Mouse (Mus musculus): Measurements from ENCODE around the gene Padi1.

The Padi1 gene

DNA sequence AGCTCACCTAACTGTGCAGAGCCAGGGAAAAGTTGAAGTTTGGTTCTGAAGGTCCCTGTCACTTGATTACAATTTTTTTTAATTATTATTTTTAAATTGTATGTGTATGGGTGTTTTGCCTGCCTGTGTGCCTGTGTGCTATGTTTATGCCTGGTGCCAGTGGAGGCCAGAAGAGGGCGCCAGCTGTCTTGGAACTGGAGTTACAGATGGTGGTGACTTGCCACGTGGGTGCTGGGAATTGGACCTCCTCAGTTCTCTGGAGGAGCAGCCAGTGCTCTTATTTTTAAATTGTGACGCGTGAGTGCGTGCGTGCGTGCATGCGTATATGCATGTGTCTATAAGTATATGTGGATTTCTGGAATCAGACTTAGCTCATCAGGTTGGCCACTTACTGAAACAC lies 28.2 kb downstream of the Padi1 start:
- no peak for DNase-seq (ENCODE audit: low spot score in 2 of 2)

DNA sequence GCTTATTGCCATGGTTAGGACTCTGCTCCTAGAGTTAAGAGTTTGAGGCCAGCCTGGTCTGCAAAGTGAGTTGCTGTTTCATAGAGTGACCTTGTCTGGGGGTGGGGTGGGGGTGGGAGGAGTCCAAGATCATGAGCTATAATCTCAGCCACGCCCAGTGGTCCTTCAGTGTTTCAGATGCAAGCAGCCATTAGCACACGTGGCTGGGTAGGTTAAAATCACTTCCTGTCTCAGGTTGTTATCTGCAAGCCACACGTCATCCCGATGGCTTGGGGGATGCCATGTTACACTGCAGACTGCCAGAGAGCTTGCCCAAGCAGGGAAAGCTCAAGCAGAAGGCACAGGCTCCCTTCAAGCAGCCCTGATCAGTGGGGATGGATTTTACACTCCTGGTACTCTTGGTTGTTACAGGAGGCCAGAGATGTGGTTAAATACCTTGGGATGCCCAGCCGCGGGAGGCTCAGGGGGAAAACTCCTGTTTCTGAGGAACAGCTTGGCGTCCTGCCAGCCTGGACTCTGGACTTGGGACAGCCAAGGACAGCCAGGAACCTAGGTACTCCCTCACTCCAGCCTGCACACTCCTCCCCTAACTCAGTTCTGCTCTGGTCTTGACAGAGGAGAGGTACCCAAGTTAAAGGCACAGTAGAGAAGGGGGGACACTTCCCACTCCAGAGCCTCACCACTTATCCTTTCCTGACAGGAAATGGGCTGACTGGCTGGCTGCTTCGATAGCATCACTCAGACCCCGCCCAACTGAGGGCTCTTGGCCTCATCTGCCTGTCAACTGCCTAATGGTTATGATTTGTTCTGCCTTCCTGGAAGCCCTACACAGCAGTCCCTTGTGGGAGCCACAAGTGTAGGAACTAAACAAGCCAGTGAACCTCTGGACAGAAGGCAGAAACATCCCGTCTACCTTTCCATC lies 29.3 kb downstream of the Padi1 start:
- no peak for DNase-seq (ENCODE audit: low spot score in 2 of 2)

DNA sequence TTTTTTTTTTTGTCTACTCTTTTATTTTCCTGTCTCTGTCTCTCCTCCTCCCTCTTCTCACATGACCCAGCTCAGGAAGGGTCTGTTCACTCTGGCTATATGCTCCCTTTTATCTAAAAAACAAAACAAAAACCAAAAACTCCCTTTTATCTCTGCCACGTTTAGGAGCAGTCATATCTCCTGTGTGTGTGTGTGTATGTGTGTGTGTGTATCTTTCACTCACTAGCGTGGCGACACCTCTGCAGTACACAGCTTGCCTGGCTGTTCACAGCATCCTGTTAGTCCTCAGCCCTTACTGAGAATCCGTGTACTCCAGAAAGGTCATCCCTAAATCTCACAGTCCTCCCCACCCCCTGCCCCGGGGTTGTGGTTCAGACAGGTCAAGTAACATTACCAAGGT lies 30.1 kb downstream of the Padi1 start:
- no peak for DNase-seq (ENCODE audit: low spot score in 2 of 2)

DNA sequence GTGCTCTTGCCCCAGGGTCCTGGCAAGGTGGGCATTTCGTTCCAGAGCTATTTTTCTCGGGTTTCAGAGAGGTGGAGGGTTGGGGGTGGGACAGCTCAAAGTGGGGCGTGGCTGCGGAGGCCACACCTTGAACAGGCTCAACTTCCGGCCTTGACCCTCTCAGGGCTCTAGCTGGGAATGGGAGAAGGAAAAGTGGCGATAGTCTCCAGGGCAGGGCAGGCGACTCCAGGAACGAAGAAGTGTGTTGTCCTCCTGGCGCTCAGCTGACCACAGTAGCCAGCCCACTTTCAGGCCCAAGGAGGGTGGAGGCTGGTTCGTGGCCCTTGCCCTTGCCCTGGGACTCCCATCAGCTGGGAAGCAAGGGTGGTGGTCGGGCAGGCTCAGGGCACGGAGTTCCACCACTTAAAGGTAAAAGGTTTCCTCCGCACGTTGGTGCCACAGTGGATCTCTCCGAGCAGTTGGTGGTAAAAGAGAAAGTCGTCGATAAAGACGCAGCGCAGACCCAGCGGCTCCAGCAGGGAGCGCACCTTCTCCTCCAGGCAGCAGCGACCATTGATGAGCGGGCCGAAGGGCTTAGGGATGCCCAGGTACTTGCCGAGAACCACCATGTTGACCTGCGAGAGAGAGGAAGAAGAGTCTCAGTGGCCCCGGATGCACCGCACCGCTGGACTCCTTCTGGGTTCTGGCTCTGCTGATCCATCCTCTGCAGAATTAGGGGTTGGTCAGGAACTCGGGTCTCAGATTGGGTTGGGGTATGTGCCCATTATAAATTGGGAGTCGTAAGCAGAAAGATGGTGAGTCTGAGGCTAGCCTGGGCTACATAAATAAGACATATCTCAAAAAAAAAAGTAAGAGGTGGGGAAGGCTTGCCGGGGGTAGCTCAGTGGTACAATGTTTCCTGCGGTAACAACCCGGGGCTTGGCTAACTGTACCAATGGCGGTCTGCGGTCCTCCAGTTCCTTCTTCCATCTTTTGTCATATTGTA lies 31.0 kb downstream of the Padi1 start:
- peak; percentile 27 to 58 for DNase-seq (ENCODE audit: low spot score in 2 of 2)

DNA sequence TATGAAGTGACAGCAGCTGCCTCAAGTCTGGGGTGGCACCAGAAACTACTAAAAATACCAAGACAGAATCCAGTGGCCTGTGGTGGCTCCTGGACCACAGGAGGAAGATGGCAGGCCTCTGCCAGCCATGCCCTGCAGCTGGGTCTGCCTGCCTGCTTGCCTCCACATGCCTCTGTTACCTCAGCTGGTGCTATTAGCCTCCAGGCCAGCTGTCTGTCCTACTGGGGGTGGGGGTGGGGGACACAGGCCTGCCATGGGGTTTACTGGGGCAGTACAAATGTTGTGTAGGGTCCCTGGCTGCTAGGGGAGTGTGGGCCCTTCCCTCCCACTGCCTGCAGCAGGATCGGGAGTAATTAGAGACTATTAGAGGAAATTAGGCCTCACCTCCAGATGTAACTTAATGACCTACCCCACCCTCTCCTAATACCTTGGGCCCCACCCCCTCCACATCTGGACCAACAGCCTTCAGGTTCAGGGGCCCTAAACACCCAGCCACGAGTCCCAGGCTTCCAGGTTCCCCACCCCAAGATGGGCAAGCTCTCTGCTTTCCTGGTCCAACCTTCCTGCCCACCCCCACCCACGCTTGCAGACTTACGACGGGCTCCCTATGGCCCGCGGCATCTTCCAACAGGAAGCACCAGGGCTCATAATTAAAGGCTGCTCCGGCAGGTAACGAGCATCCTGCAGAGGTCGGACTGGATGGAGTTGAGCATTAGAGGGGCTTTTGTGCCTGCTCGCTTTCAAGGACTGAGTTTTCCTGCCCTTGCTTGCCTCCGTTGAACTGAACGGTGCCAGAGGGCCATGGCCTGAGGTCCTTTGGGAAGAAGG lies 32.0 kb downstream of the Padi1 start:
- no peak for DNase-seq (ENCODE audit: low spot score in 2 of 2)

DNA sequence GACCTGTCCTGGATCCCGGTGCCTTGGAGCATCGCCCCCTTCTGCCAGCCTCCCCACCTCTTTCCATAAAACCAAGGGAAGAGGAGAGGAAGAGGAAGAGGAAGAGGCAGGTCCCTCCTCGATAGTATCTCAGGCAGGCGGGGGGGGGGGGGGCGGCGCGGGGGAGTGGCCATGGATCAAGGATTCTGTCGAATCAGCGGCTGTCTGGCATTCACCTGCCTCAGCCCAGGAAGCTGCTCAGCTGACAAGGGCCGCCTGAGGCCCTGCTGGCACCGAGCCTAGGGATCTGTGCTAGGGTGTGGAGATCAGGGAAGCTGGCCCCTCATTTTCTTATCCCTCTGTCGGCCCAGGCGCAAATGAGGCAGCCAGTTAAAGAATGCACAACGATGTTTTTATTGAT lies 33.0 kb downstream of the Padi1 start:
- no peak for DNase-seq (ENCODE audit: low spot score in 2 of 2)

DNA sequence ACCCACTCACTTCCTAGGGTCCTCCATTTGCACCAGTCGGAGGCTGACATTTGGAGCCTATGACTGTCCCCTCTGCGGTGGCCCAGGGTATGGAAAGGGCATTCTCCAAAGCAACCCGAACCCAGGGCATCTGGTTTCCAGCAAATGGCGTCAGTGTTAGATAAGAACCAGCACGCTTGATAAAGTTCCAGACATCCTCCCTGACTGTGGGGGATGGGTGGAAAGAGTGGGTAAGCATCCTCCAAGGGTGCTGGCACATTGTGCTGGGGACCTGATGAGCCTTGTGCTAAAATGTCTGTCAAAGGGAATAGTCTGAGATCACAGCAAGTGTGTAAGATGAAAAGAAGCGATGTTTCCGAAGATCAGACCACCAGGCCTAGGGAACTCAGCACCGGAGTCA lies 33.4 kb downstream of the Padi1 start:
- no peak for DNase-seq (ENCODE audit: low spot score in 2 of 2)

DNA sequence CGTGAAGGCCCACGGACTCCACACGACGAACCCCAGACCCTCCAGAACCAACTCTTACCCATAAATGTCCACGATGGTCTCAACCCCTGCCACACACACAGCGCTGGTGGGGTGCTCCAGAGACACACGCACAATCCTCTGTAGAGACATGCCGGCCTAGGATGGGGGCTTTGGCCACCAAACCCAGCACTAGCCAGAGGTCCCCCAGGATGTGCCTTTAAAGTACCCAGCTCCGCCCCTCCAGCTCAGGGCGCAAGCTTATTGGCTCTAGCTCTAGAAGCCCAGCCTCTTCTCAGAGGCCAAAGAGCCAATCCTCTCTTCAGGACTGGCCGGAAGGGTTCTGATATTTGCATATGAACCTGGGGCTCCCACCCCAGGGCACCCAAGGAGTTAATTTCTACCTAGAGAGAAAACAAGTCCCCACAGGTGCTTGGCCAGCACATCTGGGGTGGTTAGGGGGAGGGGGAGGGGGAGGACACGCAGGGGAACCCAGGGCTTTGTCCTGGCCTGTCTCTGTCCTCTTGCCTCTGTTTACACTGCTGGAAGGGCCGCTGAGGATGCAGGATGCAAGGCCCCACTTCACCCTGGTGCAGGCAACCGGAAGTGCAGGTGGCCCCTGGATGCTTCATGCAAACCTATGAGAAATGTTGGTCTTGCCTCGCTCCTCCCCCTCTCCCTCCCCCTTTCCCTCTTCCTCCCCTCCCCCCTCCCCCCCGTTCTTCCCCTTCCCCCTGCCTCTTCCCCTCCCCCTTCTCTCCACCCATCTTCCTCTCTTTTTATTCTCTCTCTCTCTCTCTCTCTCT lies 34.9 kb downstream of the Padi1 start, which contains the start of gene Padi3:
Gene Padi3 (minus strand): TSS at position 191 of the 803 bp plus-strand sequence.
- no peak for DNase-seq (ENCODE audit: low spot score in 2 of 2)

DNA sequence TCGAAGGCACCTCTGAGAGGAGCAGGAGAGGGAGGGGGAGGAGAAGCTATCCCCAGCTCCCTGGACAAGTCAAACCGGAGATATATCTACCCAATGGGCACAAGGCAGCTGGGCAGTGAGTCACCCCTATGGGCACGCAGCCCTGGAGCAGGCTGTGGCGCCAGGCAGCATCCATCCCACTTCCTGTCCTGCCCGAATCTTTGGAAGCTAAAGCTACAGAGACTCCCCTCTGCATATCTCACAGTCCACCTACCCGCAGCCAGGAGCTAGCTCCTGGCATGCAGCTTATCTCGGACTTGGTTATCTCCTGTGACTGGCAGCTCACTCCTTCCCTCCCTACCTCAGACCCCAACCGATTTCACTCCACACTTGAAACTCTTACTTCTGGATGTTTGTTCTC lies 36.5 kb downstream of the Padi1 start:
- DNase-seq (ENCODE audit: low spot score in 2 of 2), result peak in 1 of 2 experiments; percentile 46

DNA sequence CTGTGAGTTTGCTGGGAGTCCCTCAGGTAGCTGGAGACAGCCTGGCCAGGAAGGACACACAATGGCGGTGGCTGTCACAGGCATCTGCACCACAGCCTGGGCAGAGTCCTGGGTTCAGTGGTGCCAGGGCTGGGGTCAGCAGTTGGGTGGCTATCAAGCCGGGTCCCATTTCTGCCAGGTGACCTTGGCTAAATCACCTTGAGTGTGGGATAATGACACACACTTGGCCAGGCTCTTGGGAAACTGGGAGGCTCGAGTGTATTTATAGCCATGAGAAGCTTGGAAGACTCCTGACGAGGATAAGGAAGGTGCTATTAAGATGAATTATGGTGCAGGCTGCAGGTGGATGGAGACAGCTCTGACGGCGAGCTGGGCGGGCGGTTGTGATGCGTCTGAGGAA lies 41.0 kb downstream of the Padi1 start:
- DNase-seq (ENCODE audit: low spot score in 2 of 2), result no peak

DNA sequence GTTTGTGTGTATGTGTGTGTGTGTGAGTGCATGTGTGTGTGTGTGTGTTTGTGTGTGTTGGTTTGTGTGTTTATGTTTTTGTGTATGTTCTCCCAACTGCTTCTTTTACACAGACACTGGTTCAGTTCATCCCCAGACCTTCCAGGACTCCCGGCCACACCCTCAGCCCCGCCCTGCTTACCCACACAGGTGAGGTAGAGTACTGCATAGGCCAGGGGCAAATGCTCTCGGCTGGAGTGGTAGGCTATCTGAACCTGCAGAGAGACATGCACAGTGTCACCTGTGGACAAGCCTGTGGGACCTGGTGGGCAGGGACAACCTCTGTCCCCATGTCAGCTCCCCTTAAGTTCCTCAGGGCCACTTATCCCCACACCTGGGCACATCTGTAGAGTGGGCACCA lies 44.2 kb downstream of the Padi1 start:
- DNase-seq (ENCODE audit: low spot score in 2 of 2), result no peak

DNA sequence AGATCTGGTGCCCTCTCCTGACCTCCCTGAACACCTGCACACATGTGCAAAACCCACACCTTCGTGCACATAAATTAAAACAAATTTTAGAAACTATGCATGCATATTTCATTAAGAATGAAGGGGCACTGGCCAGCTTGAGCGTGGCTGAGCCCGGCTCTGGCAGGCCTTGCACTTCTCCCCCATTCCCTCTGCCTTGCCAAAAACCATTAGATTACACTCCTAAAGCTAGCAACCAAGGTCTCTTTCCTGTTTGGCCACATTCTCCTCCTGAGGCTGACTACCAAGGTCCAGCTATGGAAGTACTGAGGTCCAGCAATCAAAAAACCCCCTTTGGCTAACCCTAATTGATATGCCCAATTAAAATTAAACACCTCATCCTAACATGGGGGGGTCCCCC lies 48.8 kb downstream of the Padi1 start:
- DNase-seq (ENCODE audit: low spot score in 2 of 2), result no peak

DNA sequence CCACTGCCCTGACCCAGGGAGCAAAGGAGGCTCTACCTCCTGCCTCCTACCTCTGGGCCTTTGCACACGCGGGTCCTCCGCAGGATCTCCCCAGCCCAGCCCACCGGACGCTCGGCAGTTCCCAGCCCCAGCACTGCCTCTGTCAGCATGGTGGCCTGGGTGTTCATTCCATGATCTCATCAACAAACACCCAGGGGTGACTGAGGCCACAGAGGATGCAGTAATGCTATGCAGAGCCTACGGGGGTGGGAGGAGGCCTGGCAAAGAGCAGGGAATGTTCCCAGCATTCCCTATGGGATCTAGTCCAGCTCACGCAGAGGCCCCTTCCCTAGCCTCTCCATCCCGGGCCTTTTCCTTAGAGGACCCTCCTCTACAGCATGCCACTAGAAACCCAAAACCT lies 50.9 kb downstream of the Padi1 start:
- DNase-seq (ENCODE audit: low spot score in 2 of 2), result no peak

DNA sequence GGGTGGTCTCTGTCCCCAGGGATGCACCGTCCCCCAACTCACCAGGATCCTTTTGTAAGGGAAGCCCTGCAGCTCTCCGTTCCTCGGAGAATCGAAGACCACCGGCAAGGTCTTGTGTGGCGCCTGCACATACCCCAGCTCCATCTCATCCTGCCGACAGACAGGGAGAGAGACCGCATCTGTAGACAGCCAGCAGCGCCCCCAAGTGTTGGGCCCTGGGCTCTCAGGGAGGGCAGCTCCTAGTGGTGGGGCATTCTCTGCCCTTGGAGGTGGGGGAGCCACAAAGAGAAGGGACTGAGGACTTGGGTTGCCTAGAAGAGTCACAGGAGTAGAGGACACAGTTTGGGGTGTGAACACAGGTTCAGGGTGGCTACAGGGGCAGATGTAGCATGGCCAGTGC lies 51.8 kb downstream of the Padi1 start:
- no peak for DNase-seq (ENCODE audit: low spot score in 2 of 2)

DNA sequence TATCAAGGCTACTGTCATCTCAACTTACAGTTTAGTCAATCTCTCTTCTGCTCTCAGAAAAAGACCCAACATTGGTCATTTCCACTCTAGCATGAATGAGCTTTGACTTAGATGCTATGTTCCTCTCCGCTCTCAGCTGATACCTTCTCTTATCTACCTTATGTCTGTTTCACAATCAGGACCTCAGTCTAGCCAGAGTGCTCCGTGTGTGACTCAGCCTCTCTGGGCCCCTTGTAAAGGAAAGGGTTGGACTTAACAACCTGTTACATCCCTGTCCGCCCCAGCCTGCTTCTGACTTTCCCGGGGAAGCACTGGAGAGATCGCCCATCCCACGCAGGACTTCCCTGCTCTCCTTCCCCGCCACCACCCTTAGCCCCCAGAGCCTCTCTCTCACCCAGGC lies 53.0 kb downstream of the Padi1 start:
- DNase-seq (ENCODE audit: low spot score in 2 of 2), result no peak

DNA sequence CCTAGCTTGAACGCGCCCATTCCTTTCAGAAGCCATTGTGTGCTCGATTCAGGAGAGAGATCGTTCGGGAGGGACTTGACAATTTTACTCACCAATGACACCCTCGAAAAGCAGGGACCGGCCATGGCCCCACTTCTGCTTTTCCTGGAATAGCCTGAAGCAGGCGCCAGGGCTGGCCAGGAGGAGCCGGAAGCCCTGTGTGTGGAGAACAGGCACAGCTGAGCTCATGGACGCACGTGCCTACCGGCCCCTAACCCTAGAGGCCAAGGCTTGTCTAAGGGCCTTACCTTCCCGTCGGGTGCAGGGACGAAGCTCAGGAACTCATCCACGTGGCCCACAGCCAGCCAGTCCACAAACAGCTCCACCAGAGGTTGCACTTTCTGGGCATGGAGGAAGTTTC lies 54.5 kb downstream of the Padi1 start:
- no peak for DNase-seq (ENCODE audit: low spot score in 2 of 2)

DNA sequence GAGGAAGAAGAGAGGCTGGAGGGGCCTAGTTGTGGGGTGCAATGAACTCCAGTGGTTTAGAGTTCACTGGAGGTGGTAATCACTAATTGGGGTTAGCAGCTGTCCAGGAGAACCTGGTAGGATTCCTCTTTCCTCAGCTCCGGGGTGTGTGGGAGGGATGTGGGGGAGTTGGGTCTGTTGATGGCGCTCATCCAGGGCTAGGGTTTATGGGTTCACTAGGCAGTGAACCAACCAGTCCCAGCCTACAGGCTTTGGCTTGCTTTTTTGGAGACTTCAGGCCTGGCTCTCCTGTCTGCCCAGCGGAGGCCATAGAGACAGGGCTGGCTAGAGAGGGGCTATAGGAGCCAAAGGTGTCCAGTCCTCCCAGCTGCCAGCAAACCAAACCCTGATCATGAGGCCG lies 55.6 kb downstream of the Padi1 start:
- no peak for DNase-seq (ENCODE audit: low spot score in 2 of 2)

DNA sequence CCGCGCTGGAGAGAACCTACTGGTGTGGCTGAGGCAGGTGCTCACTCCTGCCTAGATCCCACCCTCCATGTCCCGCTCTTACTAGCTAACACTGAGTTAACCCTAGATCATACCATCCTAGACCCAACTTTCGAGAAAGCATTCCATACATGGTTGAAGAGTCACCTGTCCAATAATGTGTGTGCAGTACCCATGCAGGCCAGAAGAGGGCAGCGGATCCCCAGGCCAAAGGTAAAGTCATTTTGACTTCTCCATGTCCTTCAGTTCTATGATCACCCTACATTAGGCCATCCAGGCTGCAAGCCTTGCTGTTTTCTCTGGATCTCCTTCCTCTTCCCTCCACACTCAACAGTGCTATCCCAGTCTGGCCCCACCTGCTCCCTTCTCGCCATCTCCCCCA lies 56.6 kb downstream of the Padi1 start:
- DNase-seq (ENCODE audit: low spot score in 2 of 2), result no peak

DNA sequence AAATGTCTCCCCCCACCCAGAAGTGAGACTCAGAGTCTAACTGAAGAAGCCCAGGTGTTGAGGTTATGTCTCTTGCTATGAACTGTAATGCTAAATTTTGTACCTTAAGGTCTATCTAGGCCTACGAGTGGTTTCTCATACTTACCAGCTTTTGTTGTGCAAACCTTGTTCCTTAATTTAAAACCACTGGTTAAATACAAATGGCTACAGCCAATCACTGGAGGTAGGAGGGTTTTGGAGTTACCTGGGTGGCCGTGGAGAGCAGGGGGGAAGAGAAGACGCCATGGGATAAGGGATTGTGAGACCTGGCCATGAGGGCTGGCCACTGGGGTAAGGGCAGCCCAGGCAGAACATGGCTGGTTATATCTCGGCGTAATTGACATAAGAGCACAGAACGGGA lies 57.3 kb downstream of the Padi1 start:
- DNase-seq (ENCODE audit: low spot score in 2 of 2), result no peak

DNA sequence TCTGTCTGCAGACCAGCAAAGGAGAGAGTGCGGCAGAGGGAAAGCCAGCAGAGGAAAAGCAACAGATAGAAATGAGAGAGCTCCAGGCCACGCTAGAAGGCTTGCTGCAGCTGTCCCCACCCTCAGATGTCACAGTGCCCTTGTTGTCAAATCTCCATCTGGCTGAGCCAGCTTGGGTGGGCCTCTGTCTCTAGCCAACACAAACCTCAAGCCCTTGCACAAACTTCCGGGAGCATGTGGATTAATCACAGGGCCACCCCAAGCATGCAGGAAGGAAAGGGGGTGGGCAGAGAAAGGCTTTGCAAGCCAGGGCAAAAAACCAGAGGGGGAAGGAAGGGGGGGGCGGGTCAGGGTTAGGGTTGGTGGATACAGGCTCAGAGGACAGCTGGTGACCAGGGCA lies 58.2 kb downstream of the Padi1 start:
- peak in 1 of 2 experiments; percentile 59 for DNase-seq (ENCODE audit: low spot score in 2 of 2)

DNA sequence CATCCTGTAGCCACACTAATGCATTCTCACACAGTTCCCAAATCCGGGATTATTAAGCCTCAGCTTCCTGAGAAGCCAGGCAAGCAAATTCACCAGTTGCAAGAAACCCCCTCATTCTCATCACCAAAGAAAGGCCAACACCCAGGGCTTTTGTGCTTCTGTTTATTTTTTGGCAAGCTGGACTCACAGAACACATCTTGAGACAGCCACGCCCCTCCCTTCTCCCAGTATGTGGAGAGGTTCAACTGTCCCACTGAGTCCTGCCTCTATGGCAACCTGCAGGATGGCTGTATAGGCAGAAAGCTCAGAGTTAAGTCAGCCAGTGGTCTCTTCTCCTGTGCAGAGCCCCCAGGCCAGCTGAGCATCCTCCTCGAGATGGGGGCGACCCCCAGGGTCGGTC lies 60.4 kb downstream of the Padi1 start:
- no peak for DNase-seq (ENCODE audit: low spot score in 2 of 2)
